Mouse (Mus musculus): ENCODE measurements around the gene Ubqln4. TPM values are rescaled to one million over a fixed set of nuclear protein-coding genes. Genes with fewer than 3 reads are reported as not detected.
A peak's percentile ranks its signal among the peaks of the same experiment; 100 is the strongest.

Ubqln4 gene
- total RNA-seq, 1 experiment = 103 TPM

DNA sequence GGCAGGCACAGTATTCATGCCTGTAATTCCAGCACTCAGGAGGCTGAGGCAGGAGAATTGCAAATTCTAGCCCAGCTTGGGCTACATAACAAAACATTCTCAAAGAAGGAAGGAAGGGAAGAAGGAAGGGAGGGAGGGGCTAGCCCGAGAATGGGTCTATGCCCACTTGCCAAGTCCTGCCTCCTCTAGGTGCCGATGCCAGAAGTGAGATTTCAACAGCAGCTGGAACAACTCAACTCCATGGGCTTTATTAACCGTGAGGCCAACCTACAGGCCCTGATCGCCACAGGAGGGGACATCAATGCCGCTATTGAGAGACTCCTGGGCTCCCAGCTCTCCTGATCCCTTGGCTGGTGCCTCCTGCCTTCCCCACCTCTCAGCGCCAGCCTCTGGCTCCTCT, 14.3 kb downstream of the Ubqln4 start:
- in situ Hi-C loops (cut with MboI; ENCODE audit: low sequenced_read_pairs in 2 of 2, unreplicated experiment in 2 of 2) = no loop called here
- no peaks in the 10 kb centered on the region for H3K9me3 ChIP-seq (ENCODE audit: control insufficient read depth, insufficient read depth, low read depth, low read length)
- peaks cover 62% of the 10 kb centered on the region for H3K36me3 ChIP-seq (ENCODE audit: control insufficient read depth, insufficient read depth, low read length, poor library complexity, severe bottlenecking)
- peak overlapping the region; percentile 76 for H3K9ac ChIP-seq (ENCODE audit: insufficient read depth, low read depth, low read length, poor library complexity, severe bottlenecking)
- peaks cover 0 to 28% of the 10 kb centered on the region in 2 experiments; a peak in 3 of 4 replicates for H3K4me1 ChIP-seq (ENCODE audit: control insufficient read depth in 2 of 2, insufficient read depth in 2 of 2, low read length in 2 of 2, poor library complexity in 1 of 2)
- no peak for DNase-seq (ENCODE audit: low read depth, low spot score)
- H3K27ac ChIP-seq (ENCODE audit: insufficient read depth, low read depth, low read length, poor library complexity, severe bottlenecking) = peak overlapping the region; percentile 95
- TF ChIP-seq ZNF384 (IDR thresholded peaks at IDR 0.05; ENCODE audit: low read depth, low read length) (no peak), ZC3H11A (IDR thresholded peaks at IDR 0.05; ENCODE audit: borderline replicate concordance, low read depth, low read length) (no peak), MAFK (IDR thresholded peaks at IDR 0.05; ENCODE audit: insufficient read depth, low read depth, low read length) (no peak), HCFC1 (IDR thresholded peaks at IDR 0.05; ENCODE audit: borderline replicate concordance, insufficient read depth, low read length) (no peak), CHD2 (IDR thresholded peaks at IDR 0.05; ENCODE audit: low read depth, low read length) (no peak)
- peak overlapping the region in 1 of 2 experiments; percentile 63; a peak in 2 of 4 replicates for H3K4me3 ChIP-seq (ENCODE audit: insufficient read depth in 1 of 2, low read depth in 1 of 2, low read length in 2 of 2, poor library complexity in 1 of 2, severe bottlenecking in 1 of 2)

DNA sequence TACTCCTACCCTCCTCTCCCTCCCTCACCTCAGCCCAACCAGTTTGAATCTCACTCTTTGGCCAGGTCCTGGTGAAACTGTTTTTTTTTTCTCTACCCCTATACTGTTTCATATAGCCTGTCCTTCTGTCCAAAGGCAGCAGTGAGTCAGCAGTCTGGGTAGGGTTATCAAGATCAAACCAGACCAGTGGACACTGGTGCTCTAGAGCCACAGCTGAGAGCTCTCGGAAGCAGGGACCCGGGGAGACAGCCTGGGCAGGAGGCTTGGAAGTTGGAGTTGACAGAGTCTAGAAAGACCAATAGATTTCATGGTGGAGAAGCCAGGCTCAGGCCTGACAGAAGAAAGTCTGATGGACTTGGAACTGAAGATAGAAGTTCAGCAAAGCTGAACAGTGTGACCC, 15.1 kb downstream of the Ubqln4 start:
- in situ Hi-C loops (cut with MboI; ENCODE audit: low sequenced_read_pairs in 2 of 2, unreplicated experiment in 2 of 2) = no loop called here
- no peak for DNase-seq (ENCODE audit: low read depth, low spot score)
- peaks cover 4 to 27% of the 10 kb centered on the region in 2 experiments for H3K4me1 ChIP-seq (ENCODE audit: control insufficient read depth in 2 of 2, insufficient read depth in 2 of 2, low read length in 2 of 2, poor library complexity in 1 of 2)
- TF ChIP-seq ZNF384 (IDR thresholded peaks at IDR 0.05; ENCODE audit: low read depth, low read length) = no peak
- no peak for TF ChIP-seq HCFC1 (IDR thresholded peaks at IDR 0.05; ENCODE audit: borderline replicate concordance, insufficient read depth, low read length)
- TF ChIP-seq MAFK (IDR thresholded peaks at IDR 0.05; ENCODE audit: insufficient read depth, low read depth, low read length) = no peak
- no peak for TF ChIP-seq CHD2 (IDR thresholded peaks at IDR 0.05; ENCODE audit: low read depth, low read length)
- TF ChIP-seq ZC3H11A (IDR thresholded peaks at IDR 0.05; ENCODE audit: borderline replicate concordance, low read depth, low read length) = no peak
- H3K9me3 ChIP-seq (ENCODE audit: control insufficient read depth, insufficient read depth, low read depth, low read length) = no peaks in the 10 kb centered on the region
- peak overlapping the region; percentile 95 for H3K27ac ChIP-seq (ENCODE audit: insufficient read depth, low read depth, low read length, poor library complexity, severe bottlenecking)
- H3K36me3 ChIP-seq (ENCODE audit: control insufficient read depth, insufficient read depth, low read length, poor library complexity, severe bottlenecking) = peaks cover 55% of the 10 kb centered on the region
- peak overlapping the region; percentile 31 to 63; a peak in 2 of 4 replicates for H3K4me3 ChIP-seq (ENCODE audit: insufficient read depth in 1 of 2, low read depth in 1 of 2, low read length in 2 of 2, poor library complexity in 1 of 2, severe bottlenecking in 1 of 2)
- H3K9ac ChIP-seq (ENCODE audit: insufficient read depth, low read depth, low read length, poor library complexity, severe bottlenecking) = peak overlapping the region; percentile 76; the same call in 1 of the 2 replicates

DNA sequence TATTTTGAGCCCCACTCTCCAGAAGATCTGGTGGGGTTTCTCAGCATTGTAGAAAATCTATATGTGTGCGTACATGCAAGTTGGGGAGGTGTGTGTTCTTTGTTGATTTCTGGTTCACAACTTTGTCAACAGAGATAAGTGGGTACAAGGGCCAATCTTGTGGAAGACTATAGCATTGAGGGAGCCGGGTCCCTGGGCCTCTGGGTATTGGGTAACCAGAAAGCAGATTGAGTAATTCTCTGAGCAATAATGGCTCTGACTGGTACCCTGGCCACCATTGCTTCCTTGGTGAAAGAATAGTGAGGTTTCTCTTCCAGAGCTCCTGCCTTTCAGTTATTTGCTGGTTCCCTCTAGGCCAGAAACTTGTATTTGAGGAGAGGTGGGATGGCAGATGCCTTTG, 15.5 kb downstream of the Ubqln4 start:
- Histone ChIP-seq H3K36me3 (ENCODE audit: control insufficient read depth, insufficient read depth, low read length, poor library complexity, severe bottlenecking) (peaks cover 50% of the 10 kb centered on the region), H3K9ac (ENCODE audit: insufficient read depth, low read depth, low read length, poor library complexity, severe bottlenecking) (peak overlapping the region; percentile 76; the same call in 1 of the 2 replicates), H3K4me3 (ENCODE audit: insufficient read depth in 1 of 2, low read depth in 1 of 2, low read length in 2 of 2, poor library complexity in 1 of 2, severe bottlenecking in 1 of 2) (peak overlapping the region; percentile 31 to 63; a peak in 3 of 4 replicates), H3K27ac (ENCODE audit: insufficient read depth, low read depth, low read length, poor library complexity, severe bottlenecking) (peak overlapping the region; percentile 95), H3K4me1 (ENCODE audit: control insufficient read depth in 2 of 2, insufficient read depth in 2 of 2, low read length in 2 of 2, poor library complexity in 1 of 2) (peaks cover 4 to 26% of the 10 kb centered on the region in 2 experiments), H3K9me3 (ENCODE audit: control insufficient read depth, insufficient read depth, low read depth, low read length) (no peaks in the 10 kb centered on the region)
- in situ Hi-C loops (cut with MboI; ENCODE audit: low sequenced_read_pairs in 2 of 2, unreplicated experiment in 2 of 2) = no loop called here
- TF ChIP-seq CHD2 (IDR thresholded peaks at IDR 0.05; ENCODE audit: low read depth, low read length) (no peak), MAFK (IDR thresholded peaks at IDR 0.05; ENCODE audit: insufficient read depth, low read depth, low read length) (no peak), HCFC1 (IDR thresholded peaks at IDR 0.05; ENCODE audit: borderline replicate concordance, insufficient read depth, low read length) (no peak), ZC3H11A (IDR thresholded peaks at IDR 0.05; ENCODE audit: borderline replicate concordance, low read depth, low read length) (no peak)
- DNase-seq (ENCODE audit: low read depth, low spot score) = no peak

DNA sequence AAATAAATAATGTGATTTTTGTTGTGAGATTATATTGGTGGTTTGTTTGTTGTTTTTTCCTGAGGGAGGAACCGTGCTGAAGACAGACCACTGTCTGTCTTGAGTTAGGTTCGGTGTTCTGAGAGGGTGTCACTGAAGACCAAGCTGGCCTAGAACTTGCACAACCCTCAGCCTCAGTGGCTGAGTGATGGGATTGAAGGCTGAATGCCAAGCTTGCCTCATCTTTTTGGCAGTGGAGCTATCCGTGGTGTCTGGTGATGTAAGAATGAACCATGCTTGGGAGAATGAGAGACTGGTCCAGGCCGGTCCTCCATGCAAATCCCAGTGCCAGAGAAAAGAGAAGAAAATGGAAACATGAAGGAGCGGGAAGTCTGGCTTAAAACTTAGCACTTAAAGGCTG, 16.1 kb downstream of the Ubqln4 start:
- no peak for TF ChIP-seq ZNF384 (IDR thresholded peaks at IDR 0.05; ENCODE audit: low read depth, low read length)
- no peak for TF ChIP-seq HCFC1 (IDR thresholded peaks at IDR 0.05; ENCODE audit: borderline replicate concordance, insufficient read depth, low read length)
- H3K9ac ChIP-seq (ENCODE audit: insufficient read depth, low read depth, low read length, poor library complexity, severe bottlenecking) = peak overlapping the region; percentile 76
- peaks cover 4 to 25% of the 10 kb centered on the region in 2 experiments for H3K4me1 ChIP-seq (ENCODE audit: control insufficient read depth in 2 of 2, insufficient read depth in 2 of 2, low read length in 2 of 2, poor library complexity in 1 of 2)
- H3K27ac ChIP-seq (ENCODE audit: insufficient read depth, low read depth, low read length, poor library complexity, severe bottlenecking) = peak overlapping the region; percentile 95
- DNase-seq (ENCODE audit: low read depth, low spot score) = no peak
- peaks cover 44% of the 10 kb centered on the region for H3K36me3 ChIP-seq (ENCODE audit: control insufficient read depth, insufficient read depth, low read length, poor library complexity, severe bottlenecking)
- in situ Hi-C loops (cut with MboI; ENCODE audit: low sequenced_read_pairs in 2 of 2, unreplicated experiment in 2 of 2) = no loop called here
- H3K9me3 ChIP-seq (ENCODE audit: control insufficient read depth, insufficient read depth, low read depth, low read length) = no peaks in the 10 kb centered on the region
- H3K4me3 ChIP-seq (ENCODE audit: insufficient read depth in 1 of 2, low read depth in 1 of 2, low read length in 2 of 2, poor library complexity in 1 of 2, severe bottlenecking in 1 of 2) = peak overlapping the region; percentile 36 to 63

DNA sequence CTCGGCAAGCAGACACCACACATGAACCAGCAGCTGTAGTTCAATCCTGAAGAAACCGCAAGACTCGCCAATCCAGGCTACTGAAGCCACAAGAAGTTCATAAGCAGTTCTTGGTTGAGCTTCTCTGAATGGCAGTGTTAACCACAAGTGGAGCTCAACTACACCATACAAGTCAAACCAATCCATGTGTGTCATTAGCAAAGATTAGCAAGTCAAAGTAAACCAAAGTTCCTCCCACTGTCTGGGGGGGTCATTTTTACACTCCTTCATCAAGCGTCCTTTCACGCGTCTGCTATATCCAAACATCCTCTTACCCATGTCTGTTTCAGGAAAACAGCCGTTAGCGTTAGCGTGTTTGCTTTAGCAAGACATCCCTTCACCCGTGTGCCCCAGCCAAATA, 16.8 kb downstream of the Ubqln4 start:
- Histone ChIP-seq H3K36me3 (ENCODE audit: control insufficient read depth, insufficient read depth, low read length, poor library complexity, severe bottlenecking) (peaks cover 38% of the 10 kb centered on the region), H3K27ac (ENCODE audit: insufficient read depth, low read depth, low read length, poor library complexity, severe bottlenecking) (peak overlapping the region; percentile 95), H3K9me3 (ENCODE audit: control insufficient read depth, insufficient read depth, low read depth, low read length) (no peaks in the 10 kb centered on the region), H3K4me3 (ENCODE audit: insufficient read depth in 1 of 2, low read depth in 1 of 2, low read length in 2 of 2, poor library complexity in 1 of 2, severe bottlenecking in 1 of 2) (peak overlapping the region; percentile 36 to 63), H3K9ac (ENCODE audit: insufficient read depth, low read depth, low read length, poor library complexity, severe bottlenecking) (peak overlapping the region; percentile 76), H3K4me1 (ENCODE audit: control insufficient read depth in 2 of 2, insufficient read depth in 2 of 2, low read length in 2 of 2, poor library complexity in 1 of 2) (peaks cover 4 to 23% of the 10 kb centered on the region in 2 experiments)
- TF ChIP-seq MAFK (IDR thresholded peaks at IDR 0.05; ENCODE audit: insufficient read depth, low read depth, low read length) (no peak), ZC3H11A (IDR thresholded peaks at IDR 0.05; ENCODE audit: borderline replicate concordance, low read depth, low read length) (no peak), CHD2 (IDR thresholded peaks at IDR 0.05; ENCODE audit: low read depth, low read length) (no peak), ZNF384 (IDR thresholded peaks at IDR 0.05; ENCODE audit: low read depth, low read length) (no peak), HCFC1 (IDR thresholded peaks at IDR 0.05; ENCODE audit: borderline replicate concordance, insufficient read depth, low read length) (no peak)
- in situ Hi-C loops (cut with MboI; ENCODE audit: low sequenced_read_pairs in 2 of 2, unreplicated experiment in 2 of 2) = no loop called here
- no peak for DNase-seq (ENCODE audit: low read depth, low spot score)
